Mouse (Mus musculus) MEL (cell line): Measurements from ENCODE around the gene RPS10-NUDT3. TPM values are rescaled to one million over a fixed set of nuclear protein-coding genes. Genes with fewer than 3 reads are reported as not detected.

Experiments used
- DNase-seq: peaks from one replicate; pipeline ENCODE4 v3.0.0; 2011; ENCODE audit warnings: low read depth, low spot score
- H3K27ac ChIP-seq: 2 replicates; pipeline ENCODE4 v1.5.1; 2012; ENCODE audit warnings: low read depth, mild to moderate bottlenecking, control low read depth, low read length, moderate library complexity; ENCODE audit not compliant: control insufficient read depth
- H3K27me3 ChIP-seq, 2 experiments: fragments of 150-350 bp in 1 of 2; sonication (generic) in 1 of 2; 2 replicates each; pipeline ENCODE4 v1.6.1; 2012; ENCODE audit warnings: low read length in 2 of 2, mild to moderate bottlenecking in 2 of 2, improper control_type of control experiment in 1 of 2, moderate library complexity in 1 of 2; ENCODE audit not compliant: insufficient read depth in 2 of 2, control insufficient read depth in 1 of 2
- H3K36me3 ChIP-seq, 2 experiments: 2 replicates each; pipeline ENCODE4 v1.6.1; 2012 to 2014; ENCODE audit warnings: low read length in 2 of 2, improper control_type of control experiment in 1 of 2, inconsistent platforms in 1 of 2, mild to moderate bottlenecking in 1 of 2; ENCODE audit not compliant: insufficient read depth in 2 of 2, control insufficient read depth in 1 of 2
- H3K4me1 ChIP-seq, 2 experiments: fragments of 150-350 bp in 1 of 2; sonication (generic) in 1 of 2; 2 replicates each; pipeline ENCODE4 v1.6.1; 2012; ENCODE audit warnings: low read length in 2 of 2, improper control_type of control experiment in 1 of 2, mild to moderate bottlenecking in 1 of 2; ENCODE audit not compliant: insufficient read depth in 2 of 2, control insufficient read depth in 1 of 2
- H3K4me3 ChIP-seq, 2 experiments: fragments of 150-350 bp in 1 of 2; sonication (generic) in 1 of 2; 2 replicates each; pipeline ENCODE4 v1.5.1; 2012; ENCODE audit warnings: low read depth in 2 of 2, low read length in 2 of 2, mild to moderate bottlenecking in 2 of 2, moderate library complexity in 2 of 2, control low read depth in 1 of 2, improper control_type of control experiment in 1 of 2; ENCODE audit not compliant: control insufficient read depth in 1 of 2, insufficient read depth in 1 of 2
- H3K79me2 ChIP-seq: 2 replicates; pipeline ENCODE4 v1.6.1; 2012; ENCODE audit warnings: mild to moderate bottlenecking, low read length, moderate library complexity; ENCODE audit not compliant: control insufficient read depth, poor library complexity, insufficient read depth
- H3K9ac ChIP-seq: 2 replicates; pipeline ENCODE4 v1.6.1; 2012; ENCODE audit warnings: low read depth, mild to moderate bottlenecking, control low read depth, low read length, moderate library complexity; ENCODE audit not compliant: control insufficient read depth, poor library complexity, severe bottlenecking
- H3K9me3 ChIP-seq: fragments of 150-350 bp; sonication (generic); replicated peaks from 2 replicates; pipeline ENCODE4 v1.6.1; 2012; ENCODE audit warnings: mild to moderate bottlenecking, low read length, improper control_type of control experiment, moderate library complexity; ENCODE audit not compliant: insufficient read depth
- CTCF ChIP-seq, 3 experiments: IDR thresholded peaks in 2 of 3; conservative IDR thresholded peaks in 1 of 3; 2 replicates each; pipeline ENCODE4 v1.5.1; 2011 to 2012; ENCODE audit warnings: low read length in 3 of 3, low read depth in 2 of 3, mild to moderate bottlenecking in 2 of 3, improper control_type of control experiment in 1 of 3, inconsistent platforms in 1 of 3, mixed read lengths in 1 of 3, moderate library complexity in 1 of 3; ENCODE audit not compliant: control insufficient read depth in 1 of 3, insufficient read depth in 1 of 3, poor library complexity in 1 of 3, severe bottlenecking in 1 of 3
- E2F4 ChIP-seq: IDR thresholded peaks from 2 replicates; pipeline ENCODE4 v1.6.1; 2011; ENCODE audit warnings: low read depth, low read length, improper control_type of control experiment, borderline replicate concordance
- EP300 ChIP-seq, 2 experiments: IDR thresholded peaks; 2 replicates each; pipeline ENCODE4 v1.6.1; 2011; ENCODE audit warnings: improper control_type of control experiment in 2 of 2, low read length in 2 of 2, low read depth in 1 of 2, mild to moderate bottlenecking in 1 of 2
- GATA1 ChIP-seq: IDR thresholded peaks from 2 replicates; pipeline ENCODE4 v1.6.1; 2011; ENCODE audit warnings: low read depth, low read length, improper control_type of control experiment
- HCFC1 ChIP-seq: IDR thresholded peaks from 2 replicates; pipeline ENCODE4 v1.6.1; 2012; ENCODE audit warnings: low read depth, mild to moderate bottlenecking, inconsistent platforms, low read length, improper control_type of control experiment, moderate library complexity
- MYC ChIP-seq: IDR thresholded peaks from 2 replicates; pipeline ENCODE4 v1.6.1; 2011; ENCODE audit warnings: low read depth, mild to moderate bottlenecking, low read length, improper control_type of control experiment, moderate library complexity
- POLR2A ChIP-seq, 2 experiments: IDR thresholded peaks; 2 replicates each; pipeline ENCODE4 v1.6.1; 2011 to 2012; ENCODE audit warnings: low read length in 2 of 2, mild to moderate bottlenecking in 2 of 2, control low read depth in 1 of 2, improper control_type of control experiment in 1 of 2, low read depth in 1 of 2, moderate library complexity in 1 of 2; ENCODE audit not compliant: control insufficient read depth in 1 of 2, insufficient read depth in 1 of 2, poor library complexity in 1 of 2
- RAD21 ChIP-seq: IDR thresholded peaks from 2 replicates; pipeline ENCODE4 v1.6.1; 2011; ENCODE audit warnings: mild to moderate bottlenecking, low read depth, low read length, improper control_type of control experiment
- SIN3A ChIP-seq: IDR thresholded peaks from 2 replicates; pipeline ENCODE4 v1.6.1; 2012; ENCODE audit warnings: low read length, improper control_type of control experiment, inconsistent platforms
- ZC3H11A ChIP-seq: IDR thresholded peaks from 2 replicates; pipeline ENCODE4 v1.6.1; 2012; ENCODE audit warnings: low read depth, mild to moderate bottlenecking, inconsistent platforms, low read length, improper control_type of control experiment
- ZKSCAN1 ChIP-seq: IDR thresholded peaks from 2 replicates; pipeline ENCODE4 v1.6.1; 2012; ENCODE audit warnings: low read depth, mild to moderate bottlenecking, inconsistent platforms, low read length, improper control_type of control experiment, moderate library complexity
- polyA plus RNA-seq, 2 experiments: library from polyadenylated mRNA; stranded (reverse) in 1 of 2; unstranded in 1 of 2; fragments of >175 nt in 1 of 2; fragments of >200 nt in 1 of 2; gene quantifications; 2 replicates each; pipeline versions ENCODE4 v1.2.1 to v1.2.4; 2012; ENCODE audit warnings: low replicate concordance in 2 of 2, low read depth in 1 of 2; ENCODE audit not compliant: insufficient read length in 2 of 2, insufficient read depth in 1 of 2, missing spikeins in 1 of 2
- total RNA-seq: library from RNA; depleted of rRNA; stranded (reverse); fragments of 300-350 nt; gene quantifications from 2 replicates; pipeline ENCODE4 v1.2.3, GENCODE M21; 2012

The RPS10-NUDT3 gene
- total and polyA plus RNA-seq, 3 experiments = 37.3 TPM; not detected in 2

GRCm38 (mm10) chr17:27653253-27653959, 18.4 kb upstream of the RPS10-NUDT3 start:
- H3K4me1 ChIP-seq = peaks cover 0 to 26% of the 10 kb centered on the region in 2 experiments; a peak in 2 of 4 replicates
- H3K9me3 ChIP-seq = no peaks in the 10 kb centered on the region
- no peaks in the 10 kb centered on the region for H3K27me3 ChIP-seq
- no peaks in the 10 kb centered on the region for H3K79me2 ChIP-seq
- TF ChIP-seq POLR2A (IDR thresholded peaks at IDR 0.05; ENCODE audit: control insufficient read depth in 1 of 2, insufficient read depth in 1 of 2, low read depth in 1 of 2, low read length in 2 of 2, poor library complexity in 1 of 2) = no peak
- no peak for TF ChIP-seq HCFC1
- 0 out of 2 replicates have a peak, but pooled peaks have one; percentile 15 for TF ChIP-seq SIN3A
- peak; percentile 23; the same call in 1 of the 2 replicates for TF ChIP-seq GATA1
- peaks cover 0 to 9% of the 10 kb centered on the region in 2 experiments; a peak in 2 of 4 replicates for H3K36me3 ChIP-seq
- no peak overlapping the region for H3K9ac ChIP-seq
- H3K27ac ChIP-seq = no peak overlapping the region
- peak; percentile 48 for DNase-seq
- no peak overlapping the region for H3K4me3 ChIP-seq

GRCm38 (mm10) chr17:27652046-27652790, 17.2 kb upstream of the RPS10-NUDT3 start:
- DNase-seq = no peak
- peaks cover 0 to 26% of the 10 kb centered on the region in 2 experiments; a peak in 2 of 4 replicates for H3K4me1 ChIP-seq
- H3K79me2 ChIP-seq = no peaks in the 10 kb centered on the region
- no peak overlapping the region for H3K27ac ChIP-seq
- no peaks in the 10 kb centered on the region for H3K27me3 ChIP-seq
- TF ChIP-seq ZC3H11A (no peak), ZKSCAN1 (no peak), EP300 (IDR thresholded peaks at IDR 0.05; ENCODE audit: low read depth in 1 of 2, low read length in 2 of 2) (no peak), CTCF (IDR thresholded peaks at IDR 0.05 in 2 of 3, conservative IDR thresholded peaks at IDR 0.05 in 1 of 3; ENCODE audit: control insufficient read depth in 1 of 3, insufficient read depth in 1 of 3, low read depth in 2 of 3, low read length in 3 of 3, poor library complexity in 1 of 3, severe bottlenecking in 1 of 3) (peak in 1 of 3 experiments; percentile 5; a peak in 1 of 6 replicates), RAD21 (no peak), MYC (no peak)
- H3K9me3 ChIP-seq = no peaks in the 10 kb centered on the region
- no peak overlapping the region for H3K9ac ChIP-seq
- H3K36me3 ChIP-seq = peaks cover 0 to 9% of the 10 kb centered on the region in 2 experiments; a peak in 2 of 4 replicates
- H3K4me3 ChIP-seq = no peak overlapping the region

- Histone ChIP-seq H3K4me1 (peaks cover 0 to 15% of the 10 kb centered on the region in 2 experiments; a peak in 2 of 4 replicates), H3K4me3 (no peak overlapping the region), H3K9me3 (no peaks in the 10 kb centered on the region), H3K27ac (no peak overlapping the region), H3K79me2 (no peaks in the 10 kb centered on the region)
- no peak for TF ChIP-seq E2F4
- TF ChIP-seq, all 39 proteins: peak for 0
- no peaks in the 10 kb centered on the region for H3K27me3 ChIP-seq
- DNase-seq = no peak
- peaks cover 0 to 6% of the 10 kb centered on the region in 2 experiments; a peak in 2 of 4 replicates for H3K36me3 ChIP-seq
- no peak overlapping the region for H3K9ac ChIP-seq
Observed at GRCm38 (mm10) chr17:27650586-27650985, 15.6 kb upstream of the RPS10-NUDT3 start.
